Mouse (Mus musculus): ENCODE measurements at regions not wholly inside any gene's neighbourhood (a gene's known extent, or its start where the extent isn't known, plus 50 kb on each side); places are given as distances from the start of the nearest gene placed in this dataset.

- no peak for DNase-seq (ENCODE audit: low read depth, low spot score)
These were observed 116.4 kb upstream of the Tab2 start for GRCm38 (mm10) chr10:8072463-8072862.

- no peak for DNase-seq (ENCODE audit: low read depth, low spot score)
These were observed 115.8 kb upstream of the Tab2 start for GRCm38 (mm10) chr10:8071858-8072257.

- DNase-seq (ENCODE audit: low read depth, low spot score): no peak
These were observed 114.4 kb upstream of the Tab2 start for GRCm38 (mm10) chr10:8070472-8070871.

GRCm38 (mm10) chr10:8066926-8067325 lies 110.9 kb upstream of the Tab2 start:
- no peak for DNase-seq (ENCODE audit: low read depth, low spot score)

GRCm38 (mm10) chr10:8065746-8066145 lies 109.7 kb upstream of the Tab2 start:
- no peak for DNase-seq (ENCODE audit: low read depth, low spot score)

- no peak for DNase-seq (ENCODE audit: low read depth, low spot score)
These were observed 108.3 kb upstream of the Tab2 start for GRCm38 (mm10) chr10:8064281-8064680.

GRCm38 (mm10) chr10:8063458-8064090 lies 107.5 kb upstream of the Tab2 start:
- no peak for DNase-seq (ENCODE audit: low read depth, low spot score)

GRCm38 (mm10) chr10:8060987-8061386 lies 105.0 kb upstream of the Tab2 start:
- DNase-seq (ENCODE audit: low read depth, low spot score): no peak

GRCm38 (mm10) chr10:8059769-8060168 lies 103.7 kb upstream of the Tab2 start:
- DNase-seq (ENCODE audit: low read depth, low spot score): no peak

GRCm38 (mm10) chr10:8057855-8058254 lies 101.8 kb upstream of the Tab2 start:
- no peak for DNase-seq (ENCODE audit: low read depth, low spot score)

- DNase-seq (ENCODE audit: low read depth, low spot score): peak; percentile 48
These were observed 99.3 kb upstream of the Tab2 start for GRCm38 (mm10) chr10:8055293-8055692.

- no peak for DNase-seq (ENCODE audit: low read depth, low spot score)
These were observed 87.6 kb upstream of the Tab2 start for GRCm38 (mm10) chr10:8043416-8044163.

GRCm38 (mm10) chr10:8042306-8042705 lies 86.3 kb upstream of the Tab2 start:
- DNase-seq (ENCODE audit: low read depth, low spot score): no peak

GRCm38 (mm10) chr10:8041790-8042189 lies 85.8 kb upstream of the Tab2 start:
- DNase-seq (ENCODE audit: low read depth, low spot score): peak; percentile 7

- no peak for DNase-seq (ENCODE audit: low read depth, low spot score)
These were observed 82.1 kb upstream of the Tab2 start for GRCm38 (mm10) chr10:8037986-8038631.

GRCm38 (mm10) chr10:8036293-8036692 lies 80.3 kb upstream of the Tab2 start:
- no peak for DNase-seq (ENCODE audit: low read depth, low spot score)

GRCm38 (mm10) chr10:8035310-8035709 lies 79.3 kb upstream of the Tab2 start:
- DNase-seq (ENCODE audit: low read depth, low spot score): no peak

- DNase-seq (ENCODE audit: low read depth, low spot score): peak; percentile 28
These were observed 76.2 kb upstream of the Tab2 start for GRCm38 (mm10) chr10:8032203-8032602.

- DNase-seq (ENCODE audit: low read depth, low spot score): no peak
These were observed 72.8 kb upstream of the Tab2 start for GRCm38 (mm10) chr10:8028840-8029239.

- no peak for DNase-seq (ENCODE audit: low read depth, low spot score)
These were observed 71.0 kb upstream of the Tab2 start for GRCm38 (mm10) chr10:8027023-8027422.

GRCm38 (mm10) chr10:8023741-8024140 lies 67.7 kb upstream of the Tab2 start:
- no peak for DNase-seq (ENCODE audit: low read depth, low spot score)

GRCm38 (mm10) chr10:8021971-8022370 lies 65.9 kb upstream of the Tab2 start:
- no peak for DNase-seq (ENCODE audit: low read depth, low spot score)

Measured in ZHBTc4 (cell line).